Mouse (Mus musculus) embryonic facial prominence, embryonic 15.5 days (tissue): ENCODE data around the gene Stag1. TPM values are rescaled to one million over a fixed set of nuclear protein-coding genes. Genes with fewer than 3 reads are reported as not detected.
"Not testable (repeated sequence)": the region's sequence is repeated elsewhere in the genome, so short reads cannot be mapped to it uniquely, and the experiment has no call there.

Experiments used
- ATAC-seq: fragments of 200-750 bp; cut with Nextera tagmentation; 2 replicates; pipeline ENCODE4 v1.8.0; 2017; ENCODE audit warnings: low read depth, moderate TSS enrichment; ENCODE audit not compliant: insufficient number of reproducible peaks, low FRiP score, low TSS enrichment
- H3K27ac ChIP-seq: fragments of 300-500 bp; sonication (generic); replicated peaks from 2 replicates; pipeline ENCODE4 v1.5.1; 2015; ENCODE audit warnings: mild to moderate bottlenecking, inconsistent platforms
- H3K27me3 ChIP-seq: fragments of 300-500 bp; sonication (generic); 2 replicates; pipeline ENCODE4 v1.6.1; 2015; ENCODE audit warnings: inconsistent platforms
- H3K36me3 ChIP-seq: fragments of 300-500 bp; sonication (generic); 2 replicates; pipeline ENCODE4 v1.6.1; 2015; ENCODE audit warnings: mild to moderate bottlenecking, inconsistent platforms
- H3K4me1 ChIP-seq: fragments of 300-500 bp; sonication (generic); 2 replicates; pipeline ENCODE4 v1.6.1; 2015; ENCODE audit warnings: inconsistent platforms
- H3K4me2 ChIP-seq: fragments of 300-500 bp; sonication (generic); replicated peaks from 2 replicates; pipeline ENCODE4 v1.6.1; 2015; ENCODE audit warnings: mild to moderate bottlenecking, inconsistent platforms
- H3K4me3 ChIP-seq: fragments of 300-500 bp; sonication (generic); replicated peaks from 2 replicates; pipeline ENCODE4 v1.5.1; 2015; ENCODE audit warnings: mild to moderate bottlenecking, inconsistent platforms
- H3K9ac ChIP-seq: fragments of 300-500 bp; sonication (generic); 2 replicates; pipeline ENCODE4 v1.6.1; 2015; ENCODE audit warnings: inconsistent platforms
- H3K9me3 ChIP-seq: fragments of 300-500 bp; sonication (generic); replicated peaks from 2 replicates; pipeline ENCODE4 v1.6.1; 2016; ENCODE audit warnings: inconsistent platforms
- WGBS: fragments of 180-500 bp; shearing (Covaris S2); methylation state at CpG from one replicate; pipeline ENCODE4 v1.1.7; 2015; 5-methylcytosine and 5-hydroxymethylcytosine counted together
- polyA plus RNA-seq: library from polyadenylated mRNA; unstranded; fragments of >200 nt; fragmentation: Nextera tagmentation; extraction: Ambion mirVana; gene quantifications from 2 replicates; pipeline ENCODE4 v1.2.1, GENCODE M21; 2015

Gene Stag1
- polyA plus RNA-seq, 1 experiment from 2014 or later, result 33.8 TPM

- no peak overlapping the region for H3K4me3 ChIP-seq
- ATAC-seq, result no peak
- no peak overlapping the region for H3K27ac ChIP-seq
- WGBS, result 76% methylated on average over 2 of the region's 2 CpGs
- H3K9me3 ChIP-seq, result no peaks in the 10 kb centered on the region
- no peaks in the 10 kb centered on the region for H3K4me1 ChIP-seq
- no peak overlapping the region for H3K4me2 ChIP-seq
- H3K27me3 ChIP-seq, result no peaks in the 10 kb centered on the region
- H3K36me3 ChIP-seq, result no peaks in the 10 kb centered on the region
- no peak overlapping the region for H3K9ac ChIP-seq
These were observed 98.9 kb downstream of the Stag1 start for GRCm38 (mm10) chr9:100696537-100696936.

GRCm38 (mm10) chr9:100707644-100708043, 110.0 kb downstream of the Stag1 start:
- H3K4me3 ChIP-seq, result no peak overlapping the region
- no peaks in the 10 kb centered on the region for H3K9me3 ChIP-seq
- ATAC-seq, result no peak
- H3K27ac ChIP-seq, result no peak overlapping the region
- no peak overlapping the region for H3K9ac ChIP-seq
- H3K4me1 ChIP-seq, result no peaks in the 10 kb centered on the region
- H3K27me3 ChIP-seq, result no peaks in the 10 kb centered on the region
- no peak overlapping the region for H3K4me2 ChIP-seq
- WGBS, result 90% methylated on average over 1 of the region's 1 CpGs
- no peaks in the 10 kb centered on the region for H3K36me3 ChIP-seq

DNA sequence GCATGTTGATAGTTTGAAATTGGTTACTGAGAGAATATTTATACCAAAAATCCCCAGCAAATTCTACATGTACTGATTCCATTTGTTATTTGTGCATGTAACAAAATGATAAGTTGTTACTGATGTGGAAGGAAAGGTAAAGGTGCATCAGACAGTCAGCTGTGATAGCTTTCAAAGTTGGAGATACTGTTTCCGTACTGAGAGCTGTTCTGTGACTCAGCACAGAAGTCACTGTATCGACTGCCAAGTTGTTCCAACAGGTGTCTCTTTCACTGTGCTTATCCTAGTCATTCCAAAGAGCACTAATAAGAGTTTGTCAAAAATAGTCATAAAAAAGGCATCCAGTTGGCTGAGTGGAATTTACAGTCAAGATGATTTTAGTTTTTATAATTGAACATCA, 114.1 kb downstream of the Stag1 start:
- Histone ChIP-seq H3K4me1 (no peaks in the 10 kb centered on the region), H3K4me3 (no peak overlapping the region), H3K4me2 (no peak overlapping the region), H3K27ac (no peak overlapping the region), H3K36me3 (0 out of 2 replicates have a peak, but pooled peaks cover 7% of the 10 kb centered on the region), H3K9ac (no peak overlapping the region), H3K27me3 (no peaks in the 10 kb centered on the region), H3K9me3 (no peaks in the 10 kb centered on the region)
- 52% methylated on average over 2 of the region's 2 CpGs for WGBS
- no peak for ATAC-seq

DNA sequence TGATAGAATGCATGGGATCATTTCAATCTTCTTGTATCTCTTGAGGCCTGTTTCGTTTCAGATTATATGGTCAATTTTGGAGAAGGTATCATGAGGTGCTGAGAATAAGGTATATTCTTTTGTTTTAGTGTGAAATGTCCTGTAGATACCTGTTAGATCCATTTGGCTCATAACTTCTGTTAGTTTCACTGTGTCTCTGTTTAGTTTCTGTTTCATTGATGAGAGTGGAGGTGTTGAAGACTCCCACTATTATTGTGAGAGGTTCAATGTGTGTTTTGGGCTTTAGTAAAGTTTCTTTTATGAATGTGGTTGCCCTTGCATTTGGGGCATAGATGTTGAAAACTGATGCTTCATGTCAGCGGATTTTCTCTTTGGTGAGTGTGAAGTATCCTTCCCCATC, 127.2 kb downstream of the Stag1 start:
- H3K9me3 ChIP-seq, H3K9ac ChIP-seq, H3K4me2 ChIP-seq, H3K36me3 ChIP-seq, H3K4me1 ChIP-seq, H3K27ac ChIP-seq, ATAC-seq, H3K27me3 ChIP-seq, H3K4me3 ChIP-seq: not testable (repeated sequence)
- WGBS, result 91% methylated on average over 2 of the region's 2 CpGs

- H3K4me2 ChIP-seq, result no peak overlapping the region
- no peaks in the 10 kb centered on the region for H3K9me3 ChIP-seq
- H3K27me3 ChIP-seq, result no peaks in the 10 kb centered on the region
- WGBS, result 81% methylated on average over 1 of the region's 1 CpGs
- no peak for ATAC-seq
- no peak overlapping the region for H3K9ac ChIP-seq
- H3K4me3 ChIP-seq, result no peak overlapping the region
- no peak overlapping the region for H3K27ac ChIP-seq
- H3K4me1 ChIP-seq, result no peaks in the 10 kb centered on the region
- H3K36me3 ChIP-seq, result no peaks in the 10 kb centered on the region
These were observed 134.2 kb downstream of the Stag1 start for GRCm38 (mm10) chr9:100731839-100732238.

- ATAC-seq, result no peak
- Histone ChIP-seq H3K9ac (no peak overlapping the region), H3K4me1 (no peaks in the 10 kb centered on the region), H3K4me3 (no peak overlapping the region), H3K36me3 (no peaks in the 10 kb centered on the region), H3K27ac (no peak overlapping the region), H3K4me2 (no peak overlapping the region), H3K9me3 (no peaks in the 10 kb centered on the region), H3K27me3 (no peaks in the 10 kb centered on the region)
- 82% methylated on average over 6 of the region's 6 CpGs for WGBS
These were observed 136.4 kb downstream of the Stag1 start for GRCm38 (mm10) chr9:100733907-100734440.

- Histone ChIP-seq H3K9me3 (no peaks in the 10 kb centered on the region), H3K27me3 (no peaks in the 10 kb centered on the region), H3K4me3 (no peak overlapping the region), H3K9ac (no peak overlapping the region), H3K27ac (no peak overlapping the region), H3K36me3 (no peaks in the 10 kb centered on the region), H3K4me1 (no peaks in the 10 kb centered on the region), H3K4me2 (no peak overlapping the region)
- 62% methylated on average over 4 of the region's 4 CpGs for WGBS
- no peak for ATAC-seq
These were observed 138.5 kb downstream of the Stag1 start for GRCm38 (mm10) chr9:100735993-100736645.

DNA sequence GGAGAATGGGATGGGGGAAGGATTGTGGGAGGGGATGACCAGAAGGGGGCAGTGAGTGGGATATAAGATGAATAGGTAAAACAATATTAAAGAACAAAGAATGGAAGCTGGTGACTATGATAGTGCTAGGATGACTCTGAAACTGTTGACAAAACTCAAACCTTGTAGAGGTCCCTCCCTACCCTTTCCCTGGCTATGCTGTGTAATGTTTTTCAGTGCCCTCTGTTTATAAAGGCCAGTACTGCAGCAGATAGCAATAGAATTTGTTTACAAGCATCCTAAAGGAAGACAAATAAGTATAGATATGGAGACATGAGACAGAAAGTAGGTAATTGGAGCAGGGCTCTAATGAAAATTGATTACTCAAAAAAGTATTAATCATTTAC, 139.0 kb downstream of the Stag1 start:
- Histone ChIP-seq H3K36me3 (no peaks in the 10 kb centered on the region), H3K4me2 (no peak overlapping the region), H3K4me1 (no peaks in the 10 kb centered on the region), H3K9ac (no peak overlapping the region), H3K4me3 (no peak overlapping the region), H3K27ac (no peak overlapping the region), H3K9me3 (no peaks in the 10 kb centered on the region), H3K27me3 (no peaks in the 10 kb centered on the region)
- ATAC-seq, result no peak

DNA sequence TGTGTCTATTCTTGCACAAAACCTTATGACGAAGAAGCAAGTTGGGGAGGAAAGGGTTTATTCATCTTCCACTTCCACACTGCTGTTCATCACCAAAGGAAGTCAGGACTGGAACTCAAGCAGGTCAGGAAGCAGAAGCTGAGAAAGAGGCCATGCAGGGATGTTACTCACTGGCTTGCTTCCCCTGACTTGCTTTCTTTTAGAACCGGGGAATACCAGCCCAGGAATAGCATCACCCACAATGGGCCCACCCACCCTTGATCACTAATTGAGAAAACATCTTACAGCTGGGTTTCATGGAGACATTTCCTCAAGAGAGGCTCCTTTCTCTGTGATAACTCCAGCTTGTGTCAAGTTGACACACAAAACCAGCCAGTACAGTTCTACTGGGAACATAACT, 179.6 kb downstream of the Stag1 start:
- H3K9ac ChIP-seq, H3K4me3 ChIP-seq, H3K9me3 ChIP-seq, H3K27ac ChIP-seq, H3K4me1 ChIP-seq, H3K4me2 ChIP-seq, H3K27me3 ChIP-seq, H3K36me3 ChIP-seq, ATAC-seq: not testable (repeated sequence)
- WGBS, result 71% methylated on average over 2 of the region's 2 CpGs

- Histone ChIP-seq H3K27me3 (no peaks in the 10 kb centered on the region), H3K4me3 (no peak overlapping the region), H3K4me2 (no peak overlapping the region), H3K27ac (no peak overlapping the region), H3K9ac (no peak overlapping the region), H3K9me3 (no peaks in the 10 kb centered on the region), H3K4me1 (no peaks in the 10 kb centered on the region), H3K36me3 (no peaks in the 10 kb centered on the region)
- WGBS, result 82% methylated on average over 4 of the region's 4 CpGs
- no peak for ATAC-seq
These were observed 268.4 kb downstream of the Stag1 start for GRCm38 (mm10) chr9:100865984-100866383.

DNA sequence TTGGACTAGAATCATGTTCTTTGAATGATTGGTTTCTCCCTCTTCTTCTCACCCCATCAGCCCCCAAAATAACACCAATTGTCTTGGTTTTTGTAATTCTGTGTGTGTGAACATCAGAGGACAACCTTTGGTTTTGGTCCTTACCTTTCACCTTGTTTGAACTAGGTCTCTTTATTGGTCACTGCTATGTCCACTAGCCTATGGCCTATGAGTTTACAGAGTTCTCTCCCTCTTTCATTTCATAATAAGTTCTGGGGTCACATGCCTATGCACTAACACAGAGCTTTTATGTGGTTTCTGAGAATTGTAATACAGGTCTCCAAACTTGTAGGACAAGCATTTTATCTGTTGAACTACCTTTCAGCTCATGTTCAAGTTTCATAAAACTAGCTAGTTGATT, 272.0 kb downstream of the Stag1 start:
- Histone ChIP-seq H3K27ac (no peak overlapping the region), H3K36me3 (no peaks in the 10 kb centered on the region), H3K4me1 (no peaks in the 10 kb centered on the region), H3K27me3 (no peaks in the 10 kb centered on the region), H3K4me2 (no peak overlapping the region), H3K9ac (no peak overlapping the region), H3K4me3 (no peak overlapping the region), H3K9me3 (no peaks in the 10 kb centered on the region)
- no peak for ATAC-seq

DNA sequence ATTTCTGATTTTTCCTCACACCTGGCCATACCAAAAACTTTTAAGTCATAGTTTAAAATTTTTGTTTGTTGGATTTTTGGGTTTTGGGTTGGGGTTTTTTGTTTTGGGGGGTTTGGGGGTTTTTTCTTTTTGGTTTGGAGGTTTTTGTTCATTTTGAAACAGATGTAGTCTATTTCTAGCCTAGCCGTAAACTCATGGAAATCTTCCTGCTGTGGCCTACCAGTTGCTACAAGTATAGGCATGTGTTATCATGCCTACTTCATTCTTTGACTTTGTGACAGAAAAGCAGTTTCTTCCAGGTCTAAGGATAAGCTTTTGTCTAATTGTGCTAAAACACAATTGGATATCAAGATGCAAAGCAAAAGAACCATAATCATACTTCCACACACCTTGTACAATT, 298.5 kb downstream of the Stag1 start:
- Histone ChIP-seq H3K9me3 (no peaks in the 10 kb centered on the region), H3K36me3 (no peaks in the 10 kb centered on the region), H3K4me1 (no peaks in the 10 kb centered on the region), H3K4me3 (no peak overlapping the region), H3K27me3 (no peaks in the 10 kb centered on the region), H3K27ac (no peak overlapping the region), H3K4me2 (no peak overlapping the region), H3K9ac (no peak overlapping the region)
- no peak for ATAC-seq
- 89% methylated on average over 1 of the region's 1 CpGs for WGBS
